Mouse (Mus musculus): ENCODE data around the gene Gm3187. TPM values are rescaled to one million over a fixed set of nuclear protein-coding genes. Genes with fewer than 3 reads are reported as not detected.

Gene Gm3187
- polyA plus RNA-seq (2021; fragmentation: Nextera tagmentation), result not detected in 2 replicates
- long read RNA-seq, experiment 1, result 0 reads
- long read RNA-seq, experiment 2, result 0 reads

GRCm38 (mm10) chr14:5483907-5484306 is at the start of gene Gm3187:
Gm3187 (plus strand) TSS chr14:5484207.

GRCm38 (mm10) chr14:5455367-5455766 is 28.6 kb upstream of the Gm3187 start, which contains the start of gene Gm3194:
Gm3194 (minus strand) TSS chr14:5455467.

GRCm38 (mm10) chr14:5477730-5478129 is 6.3 kb upstream of the Gm3187 start, which contains the start of gene Gm8246:
Gm8246 (minus strand) TSS chr14:5477830.

GRCm38 (mm10) chr14:5501374-5501773 is 17.4 kb downstream of the Gm3187 start, which contains the start of gene Gm3488:
Gm3488 (plus strand) TSS chr14:5501674.

GRCm38 (mm10) chr14:5538196-5538595 is 54.2 kb downstream of the Gm3187 start, which contains the start of gene Gm3532:
Gm3532 (plus strand) TSS chr14:5538496.

Other genes with a start within 250 kb of the Gm3187 start
- not detected in 2 replicates for gene Gm3526, start 223.6 kb upstream of the Gm3187 start, polyA plus RNA-seq (2021; fragmentation: Nextera tagmentation)
- gene Gm3542, start 149.3 kb upstream of the Gm3187 start, polyA plus RNA-seq (2021; fragmentation: Nextera tagmentation), result not detected in 2 replicates
- gene Gm3500, start 95.2 kb upstream of the Gm3187 start, polyA plus RNA-seq (2021; fragmentation: Nextera tagmentation), result 0.16 and 0.24 TPM in 2 replicates
- 0.48 and 0.63 TPM in 2 replicates for gene Gm3194, start 28.7 kb upstream of the Gm3187 start, polyA plus RNA-seq (2021; fragmentation: Nextera tagmentation)
- gene Gm8246, start 6.4 kb upstream of the Gm3187 start, polyA plus RNA-seq (2021; fragmentation: Nextera tagmentation), result not detected in 2 replicates
- gene Gm3488, start 17.5 kb downstream of the Gm3187 start, polyA plus RNA-seq (2021; fragmentation: Nextera tagmentation), result 0.87 and 1.2 TPM in 2 replicates
- gene Gm3532, start 54.3 kb downstream of the Gm3187 start, polyA plus RNA-seq (2021; fragmentation: Nextera tagmentation), result 0.11 TPM in 1 of 2 replicates, not detected in the other
- not detected in 2 replicates for gene Gm8265, start 148.8 kb downstream of the Gm3187 start, polyA plus RNA-seq (2021; fragmentation: Nextera tagmentation)
- not detected in 2 replicates for gene Gm9603, start 203.2 kb downstream of the Gm3187 start, polyA plus RNA-seq (2021; fragmentation: Nextera tagmentation)

Data from layer of hippocampus, adult 6 months (tissue).